Mouse (Mus musculus) gastrocnemius, adult 2 months (tissue): ENCODE results near the gene Mgat4a. TPM values are rescaled to one million over a fixed set of nuclear protein-coding genes. Genes with fewer than 3 reads are reported as not detected.

ENCODE experiments used
- DNase-seq: peaks from one replicate; pipeline ENCODE4 v3.0.0; 2022
- H3K27ac ChIP-seq: fragments of 200-600 bp; 2 replicates; pipeline ENCODE4 v1.8.1; 2022; ENCODE audit warnings: mild to moderate bottlenecking
- H3K4me3 ChIP-seq: fragments of 200-600 bp; 2 replicates; pipeline ENCODE4 v1.8.1; 2022; ENCODE audit warnings: mild to moderate bottlenecking, moderate library complexity
- CTCF ChIP-seq: fragments of 200-600 bp; IDR thresholded peaks from 2 replicates; pipeline ENCODE4 v1.8.1; 2022; ENCODE audit warnings: antibody characterized with exemption, mild to moderate bottlenecking, moderate library complexity
- intact Hi-C: fragments of 180-260 bp; cut with DNase I; formaldehyde crosslinking; loops from one replicate; pipeline ENCODE4 v1.15.1; 2025
- total RNA-seq, 2 experiments: library from RNA; stranded (reverse); gene quantifications; 2 replicates each; pipeline ENCODE4 v1.2.3; 2021

The Mgat4a gene
- total RNA-seq, 2 experiments from 2014 or later = 2.8 to 8.4 TPM

DNA sequence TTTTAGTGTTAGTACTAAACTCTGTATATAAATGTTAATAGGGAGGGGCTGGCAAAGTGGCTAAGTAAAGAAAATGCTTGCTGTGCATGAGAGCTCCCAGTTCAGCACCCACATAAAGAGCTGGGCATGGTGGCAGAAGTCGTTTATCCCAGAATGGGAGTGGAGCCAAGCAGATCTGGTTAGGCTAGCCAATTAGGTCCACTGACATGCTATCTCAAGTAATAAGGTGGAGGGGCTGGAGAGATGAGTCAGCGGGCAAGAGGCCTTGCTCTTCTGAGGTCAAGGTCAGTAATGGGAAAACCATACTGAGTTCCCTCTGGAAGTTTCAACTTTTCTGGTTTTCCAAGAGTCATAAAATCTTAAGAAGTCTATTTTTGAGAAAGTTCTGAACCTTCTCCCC, 111.9 kb downstream of the Mgat4a start:
- TF ChIP-seq CTCF = no peak
- Histone ChIP-seq H3K4me3 (peak overlapping the region; percentile 91), H3K27ac (peak overlapping the region; percentile 94)
- DNase-seq = peak; percentile 32
- intact Hi-C loops = loop anchor here (5.0 kb wide), 1 partner anchor 698 kb away; the partner anchor contains the start of gene Rev1

DNA sequence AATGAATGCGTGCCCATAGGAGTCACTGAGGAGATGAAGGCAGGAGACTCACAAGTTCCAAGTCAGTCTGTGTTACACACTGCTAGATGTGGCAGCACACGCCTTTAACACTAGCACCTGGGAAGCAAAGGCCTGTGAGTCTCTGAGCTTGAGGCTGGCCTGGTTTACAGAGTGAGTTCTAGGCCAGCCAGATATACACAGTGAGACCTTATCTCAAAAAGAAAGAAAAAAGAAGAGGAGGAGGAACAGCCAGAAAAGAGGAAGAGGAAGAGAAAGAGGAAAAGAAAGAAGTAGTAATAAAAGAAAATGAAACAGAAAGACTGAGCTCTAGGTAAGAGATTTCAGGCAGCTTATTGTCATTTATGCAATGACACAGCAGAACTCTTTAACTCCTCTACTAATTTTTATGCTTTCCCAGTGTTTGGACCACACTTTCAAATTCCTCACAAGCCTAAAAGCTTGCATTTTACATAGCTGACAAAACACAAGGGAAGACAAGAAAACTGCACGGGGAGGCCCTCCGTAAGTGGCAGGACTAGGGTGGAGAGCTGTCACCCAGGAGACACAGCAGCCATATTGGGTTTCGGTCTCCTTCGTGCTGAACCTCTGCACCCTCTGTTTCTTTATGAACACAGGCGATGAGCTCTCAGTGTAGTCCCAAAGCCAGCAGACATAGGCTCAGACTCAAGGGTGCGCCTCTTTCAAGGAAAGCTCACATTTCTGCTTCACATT, 113.5 kb downstream of the Mgat4a start:
- TF ChIP-seq CTCF = no peak
- Histone ChIP-seq H3K4me3 (no peak overlapping the region), H3K27ac (peak overlapping the region; percentile 13; the same call in 1 of the 2 replicates)
- DNase-seq = no peak
- intact Hi-C loops = loop anchor here (5.0 kb wide), 1 partner anchor 700 kb away; the partner anchor contains the start of gene Rev1

DNA sequence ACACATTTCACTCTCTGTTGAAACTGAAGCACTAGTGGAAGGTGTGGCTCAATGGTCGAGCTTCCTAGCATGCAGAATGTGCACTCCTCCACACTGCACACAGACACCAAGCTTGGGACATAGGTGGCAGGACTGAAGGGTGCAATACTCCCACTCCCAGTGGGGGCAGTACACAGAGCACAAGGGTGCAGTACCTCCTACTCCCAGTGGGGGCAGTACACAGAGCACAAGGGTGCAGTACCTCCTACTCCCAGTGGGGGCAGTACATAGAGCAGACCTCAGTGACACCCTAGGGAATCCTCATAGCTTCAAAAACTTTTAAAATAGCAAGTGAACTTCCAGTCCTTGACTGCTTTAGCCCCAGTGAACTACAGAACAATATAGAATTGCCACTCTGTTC, 121.4 kb downstream of the Mgat4a start:
- intact Hi-C loops = no loop called here
- Histone ChIP-seq H3K27ac (no peak overlapping the region), H3K4me3 (no peak overlapping the region)
- no peak; the same call in none of the 2 replicates for TF ChIP-seq CTCF
- peak; percentile 46 for DNase-seq

DNA sequence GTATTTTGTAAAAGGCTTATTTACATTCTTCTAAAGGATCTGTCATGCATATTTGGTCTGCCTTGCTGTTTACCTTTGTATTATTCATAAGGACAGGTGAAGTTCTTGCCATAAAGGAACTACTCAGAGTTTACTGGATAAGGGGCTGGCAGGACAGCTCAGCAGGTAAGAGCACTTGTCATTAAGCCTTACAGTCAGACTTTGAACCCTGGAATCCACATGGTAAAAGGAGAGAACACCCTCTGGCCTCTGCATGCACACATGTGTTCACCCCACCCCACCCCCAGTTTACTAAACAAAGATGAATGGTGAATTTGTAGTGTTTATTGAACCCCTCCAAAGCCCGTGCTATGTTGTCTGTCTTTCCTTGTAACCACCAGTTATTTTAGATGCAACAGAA, 125.4 kb downstream of the Mgat4a start:
- intact Hi-C loops = no loop called here
- no peak for DNase-seq
- no peak overlapping the region for H3K4me3 ChIP-seq
- H3K27ac ChIP-seq = no peak overlapping the region
- no peak for TF ChIP-seq CTCF

DNA sequence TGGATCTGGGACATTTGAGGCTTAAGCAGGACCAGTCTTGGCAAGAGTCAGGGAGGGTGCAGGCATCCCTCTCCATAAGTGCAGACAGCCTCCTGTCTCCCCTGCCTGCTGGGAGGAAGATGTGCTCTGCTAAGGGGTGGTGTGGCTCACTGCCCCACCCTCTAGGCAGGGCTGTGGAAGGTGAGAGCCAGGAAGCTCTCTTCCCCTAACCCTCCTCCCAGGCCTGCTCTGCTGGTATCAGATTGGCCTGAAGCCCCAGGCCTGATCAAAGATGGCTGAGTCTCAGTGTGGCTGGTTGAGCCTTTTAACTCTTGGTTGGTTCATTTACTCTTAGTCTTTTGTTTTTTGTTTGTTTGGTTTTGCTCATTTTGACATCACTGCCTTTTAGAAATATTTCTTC, 131.2 kb downstream of the Mgat4a start:
- no peak for TF ChIP-seq CTCF
- no peak for DNase-seq
- no peak overlapping the region for H3K4me3 ChIP-seq
- intact Hi-C loops = no loop called here
- H3K27ac ChIP-seq = no peak overlapping the region; the same call in 1 of the 2 replicates

DNA sequence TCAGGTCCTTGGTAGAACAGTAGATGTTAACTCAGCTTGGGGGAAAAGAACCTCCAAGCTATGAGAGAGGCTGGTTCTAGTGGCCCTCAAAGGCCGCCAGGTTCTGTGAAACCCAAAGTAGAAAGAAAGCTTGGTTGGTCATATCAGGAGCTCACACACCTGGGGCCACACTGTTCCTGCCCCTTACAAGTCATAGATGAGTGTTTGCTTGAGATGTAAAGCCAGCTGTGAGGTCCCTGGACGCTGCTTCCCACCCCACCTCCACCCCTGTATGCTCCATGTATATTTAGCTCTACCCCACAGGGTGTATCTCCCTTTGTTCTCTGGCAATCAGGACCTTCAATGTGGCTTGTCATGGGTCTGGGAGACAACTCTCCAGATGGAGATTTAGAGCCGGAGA, 132.1 kb downstream of the Mgat4a start:
- TF ChIP-seq CTCF = no peak
- no peak for DNase-seq
- Histone ChIP-seq H3K27ac (no peak overlapping the region), H3K4me3 (no peak overlapping the region)
- intact Hi-C loops = no loop called here

DNA sequence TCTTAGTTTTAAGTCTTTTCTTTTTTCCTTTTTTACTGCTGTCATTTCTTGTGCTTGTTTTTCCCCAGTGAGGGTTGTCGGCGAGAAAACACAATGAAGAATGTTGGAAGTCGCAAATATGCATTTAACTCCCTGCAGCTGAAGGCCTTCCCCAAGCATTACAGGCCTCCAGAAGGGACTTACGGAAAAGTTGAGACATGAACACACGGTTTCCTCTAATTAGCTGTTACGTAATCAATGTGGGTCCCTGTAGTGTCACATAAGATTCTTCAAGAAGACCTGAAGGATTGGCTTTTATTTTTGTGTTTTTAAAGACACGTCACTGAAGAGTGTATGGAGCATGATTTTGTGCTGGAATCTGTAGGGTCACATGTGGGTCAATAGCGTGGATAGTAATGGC, 132.8 kb downstream of the Mgat4a start:
- intact Hi-C loops = no loop called here
- H3K27ac ChIP-seq = no peak overlapping the region
- no peak overlapping the region for H3K4me3 ChIP-seq
- no peak for DNase-seq
- no peak for TF ChIP-seq CTCF

DNA sequence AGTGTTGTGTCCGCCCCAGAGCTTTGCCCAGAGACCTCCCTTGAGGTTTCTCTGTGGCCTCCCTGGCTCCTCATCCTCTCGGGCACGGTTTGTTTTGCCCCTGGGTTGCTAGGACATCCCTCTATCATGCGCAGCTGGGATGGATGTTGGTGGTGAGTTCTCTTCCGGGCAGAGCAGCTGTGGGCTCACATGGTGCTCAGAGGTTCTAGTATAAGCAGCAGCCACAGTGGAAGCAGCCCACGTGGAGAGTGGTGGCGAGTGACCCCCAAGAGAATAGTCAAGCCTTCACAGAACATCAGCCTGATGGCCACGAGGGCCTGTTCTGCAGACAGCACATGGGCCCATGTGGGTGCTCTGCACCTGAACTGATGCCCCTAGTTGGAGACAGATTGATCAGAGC, 133.6 kb downstream of the Mgat4a start:
- TF ChIP-seq CTCF = no peak
- DNase-seq = no peak
- no peak overlapping the region for H3K27ac ChIP-seq
- H3K4me3 ChIP-seq = no peak overlapping the region
- intact Hi-C loops = no loop called here

DNA sequence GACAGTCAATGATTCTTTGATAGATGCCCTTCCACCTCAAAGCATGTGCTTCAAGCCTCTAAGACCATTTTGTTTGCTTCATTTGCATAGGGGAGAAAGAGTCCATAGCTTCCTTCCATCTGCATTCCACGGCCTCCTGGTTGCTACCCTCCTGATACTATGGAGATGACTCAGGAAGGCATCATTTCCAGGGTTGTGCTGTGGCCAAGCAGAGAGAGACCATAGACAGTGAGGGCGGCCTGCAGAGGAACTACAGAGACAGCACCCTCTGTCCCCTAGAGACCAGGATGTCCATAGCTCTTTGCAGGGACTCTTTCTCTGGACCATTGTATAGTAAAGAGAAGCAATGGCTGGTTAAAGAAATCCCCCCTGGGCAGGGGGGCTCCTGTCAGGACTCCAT, 135.7 kb downstream of the Mgat4a start:
- no peak for TF ChIP-seq CTCF
- intact Hi-C loops = no loop called here
- Histone ChIP-seq H3K4me3 (no peak overlapping the region), H3K27ac (no peak overlapping the region)
- DNase-seq = no peak

DNA sequence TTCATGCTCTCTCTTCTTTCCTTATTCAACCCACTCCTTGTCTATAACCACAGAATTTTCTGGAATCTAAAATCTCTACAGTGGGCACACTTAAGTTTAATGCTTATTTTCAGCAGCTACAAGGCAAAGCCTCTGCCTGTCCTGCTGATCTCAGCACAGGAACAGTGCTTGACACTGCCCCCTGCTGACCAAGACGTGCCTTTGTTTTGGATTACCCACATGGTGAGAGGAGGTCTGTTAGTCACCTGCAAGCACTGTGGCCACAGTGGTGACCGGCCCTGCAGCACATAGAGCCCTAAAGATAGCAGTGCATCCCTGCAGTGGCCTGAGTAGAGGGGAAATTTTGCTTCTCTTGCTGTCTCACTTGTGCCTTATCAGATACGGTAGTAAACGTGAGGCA, 139.1 kb downstream of the Mgat4a start:
- peak; percentile 84 for TF ChIP-seq CTCF
- no peak overlapping the region for H3K4me3 ChIP-seq
- no peak overlapping the region for H3K27ac ChIP-seq
- intact Hi-C loops = loop anchor here (1.0 kb wide), 1 partner anchor 129 kb away; no protein-coding TSS in a partner anchor
- DNase-seq = peak; percentile 73

DNA sequence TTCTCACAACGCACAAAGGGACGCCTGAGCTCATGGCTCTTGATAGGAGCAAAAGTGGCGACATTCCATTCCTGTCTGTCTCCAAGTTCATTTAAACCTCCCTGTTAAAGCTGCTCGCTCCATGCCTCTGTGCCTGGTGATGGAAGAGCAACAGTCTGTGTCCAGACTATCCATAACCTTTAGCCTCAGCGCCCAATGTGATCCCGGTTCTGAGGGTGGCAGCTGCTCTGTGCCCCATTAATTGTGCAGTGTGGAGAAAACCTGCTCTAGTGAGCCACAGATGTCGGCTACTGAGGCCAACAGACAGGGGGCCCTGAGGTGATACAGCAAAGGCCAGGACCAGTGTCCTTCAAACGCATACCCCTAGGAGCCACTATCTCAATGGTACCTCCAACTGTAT, 141.1 kb downstream of the Mgat4a start:
- H3K4me3 ChIP-seq = no peak overlapping the region
- no peak overlapping the region for H3K27ac ChIP-seq
- no peak for DNase-seq
- TF ChIP-seq CTCF = no peak
- intact Hi-C loops = no loop called here

DNA sequence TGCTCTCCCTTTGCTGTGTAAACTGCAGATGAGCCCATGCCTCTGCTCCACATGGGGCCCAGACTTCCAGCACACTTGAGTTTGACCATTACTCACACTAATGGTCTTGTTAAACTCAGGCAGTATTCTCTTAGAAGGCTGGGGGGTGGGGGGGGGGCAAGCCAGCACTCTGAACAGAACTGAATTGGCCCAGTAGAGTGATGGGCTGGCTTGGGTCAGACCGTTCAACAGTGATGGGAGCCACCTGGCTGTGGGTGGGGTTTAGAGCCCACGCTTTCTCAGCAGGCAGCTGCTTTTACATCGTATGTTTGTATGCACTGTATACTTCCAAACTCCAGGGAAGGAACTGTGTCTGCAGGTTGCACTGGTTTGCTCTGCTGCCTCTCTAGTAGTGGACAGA, 141.9 kb downstream of the Mgat4a start:
- Histone ChIP-seq H3K27ac (no peak overlapping the region), H3K4me3 (no peak overlapping the region)
- no peak for TF ChIP-seq CTCF
- intact Hi-C loops = no loop called here
- DNase-seq = no peak

DNA sequence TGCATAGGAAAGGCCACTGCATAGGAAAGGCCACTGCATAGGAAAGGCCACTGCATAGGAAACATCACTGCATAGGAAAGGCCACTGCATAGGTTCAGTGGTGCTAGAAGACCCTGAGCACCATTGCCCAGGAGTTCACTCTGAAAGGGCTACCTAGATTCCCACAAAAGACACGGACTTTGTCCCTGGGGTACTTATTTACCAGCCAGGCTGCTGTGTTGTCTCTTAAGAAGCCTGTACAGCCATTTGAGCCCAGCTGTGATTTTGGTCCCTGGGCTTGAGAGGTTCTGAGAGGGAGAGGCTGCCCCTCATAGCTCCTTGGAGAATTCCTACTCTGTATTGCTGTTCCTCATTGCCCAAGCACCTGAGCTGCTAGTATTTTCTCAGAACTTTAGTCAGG, 144.3 kb downstream of the Mgat4a start:
- Histone ChIP-seq H3K4me3 (no peak overlapping the region), H3K27ac (peak overlapping the region; percentile 48)
- no peak for DNase-seq
- no peak for TF ChIP-seq CTCF
- intact Hi-C loops = no loop called here

DNA sequence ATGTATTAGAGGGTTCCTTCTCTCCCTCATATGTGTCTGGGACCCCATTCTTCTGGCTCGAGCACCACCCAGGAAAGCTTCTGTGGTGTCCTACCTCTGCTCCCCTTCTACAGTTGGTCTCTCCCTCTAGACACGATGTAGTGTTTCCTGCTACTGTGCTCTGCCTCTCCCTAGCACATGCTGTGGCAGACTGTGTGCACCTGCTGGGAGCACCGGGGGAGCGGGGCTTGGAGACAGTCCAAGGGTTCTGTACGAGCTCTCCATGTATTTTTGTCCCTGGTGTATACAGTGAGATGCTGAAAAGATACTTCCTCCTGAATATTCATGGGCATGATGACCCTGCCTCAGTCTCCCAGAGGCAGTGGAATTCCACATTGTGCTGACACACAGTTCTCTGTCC, 147.6 kb downstream of the Mgat4a start:
- no peak overlapping the region for H3K4me3 ChIP-seq
- H3K27ac ChIP-seq = no peak overlapping the region
- intact Hi-C loops = no loop called here
- no peak for DNase-seq
- TF ChIP-seq CTCF = no peak

Other genes with a start within 250 kb of the Mgat4a start
- 10 to 100 TPM; 18.0 to 19.5 TPM for gene Inpp4a, start 241.2 kb downstream of the Mgat4a start, total RNA-seq
- gene Coa5, start 110.9 kb downstream of the Mgat4a start, total RNA-seq = 10 to 100 TPM; 81.0 to 88.5 TPM
- 10 to 100 TPM; 14.2 to 16.6 TPM for gene Unc50, start 110.9 kb downstream of the Mgat4a start, total RNA-seq
- gene 2010300C02Rik, start 179.1 kb upstream of the Mgat4a start, total RNA-seq = under 1 TPM; 0.22 to 0.31 TPM